Mouse (Mus musculus) intestine, postnatal 0 days (tissue): ENCODE data around the gene Eif4a3. TPM values are rescaled to one million over a fixed set of nuclear protein-coding genes. Genes with fewer than 3 reads are reported as not detected.

Experiments used
- ATAC-seq: fragments of 200-750 bp; cut with Nextera tagmentation; 2 replicates; pipeline ENCODE4 v1.8.0; 2017; ENCODE audit warnings: mild to moderate bottlenecking, moderate TSS enrichment, moderate library complexity
- H3K27ac ChIP-seq: fragments of 300-500 bp; sonication (generic); 2 replicates; pipeline ENCODE4 v1.5.1; 2014; ENCODE audit warnings: mild to moderate bottlenecking, low read depth, low read length, moderate library complexity
- H3K27me3 ChIP-seq: fragments of 300-500 bp; sonication (generic); replicated peaks from 2 replicates; pipeline ENCODE4 v1.6.1; 2014; ENCODE audit warnings: low read length, mixed read lengths; ENCODE audit not compliant: control insufficient read depth, insufficient read depth
- H3K36me3 ChIP-seq: fragments of 300-500 bp; sonication (generic); 2 replicates; pipeline ENCODE4 v1.6.1; 2014; ENCODE audit warnings: mild to moderate bottlenecking, moderate library complexity; ENCODE audit not compliant: control insufficient read depth, insufficient read depth
- H3K4me1 ChIP-seq: fragments of 300-500 bp; sonication (generic); replicated peaks from 2 replicates; pipeline ENCODE4 v1.6.1; 2014; ENCODE audit warnings: antibody characterized with exemption, low read length, mixed read lengths; ENCODE audit not compliant: control insufficient read depth, insufficient read depth
- H3K4me2 ChIP-seq: fragments of 300-500 bp; sonication (generic); replicated peaks from 2 replicates; pipeline ENCODE4 v1.6.1; 2014; ENCODE audit warnings: low read depth, mild to moderate bottlenecking, moderate library complexity
- H3K4me3 ChIP-seq: fragments of 300-500 bp; sonication (generic); 2 replicates; pipeline ENCODE4 v1.5.1; 2014; ENCODE audit warnings: low read depth, low read length
- H3K9ac ChIP-seq: fragments of 300-500 bp; sonication (generic); 2 replicates; pipeline ENCODE4 v1.6.1; 2014; ENCODE audit warnings: mild to moderate bottlenecking, low read depth, low read length
- H3K9me3 ChIP-seq: fragments of 300-500 bp; sonication (generic); 2 replicates; pipeline ENCODE4 v1.6.1; 2016; ENCODE audit warnings: mixed run types; ENCODE audit not compliant: control insufficient read depth
- CTCF ChIP-seq: sonication (generic); IDR thresholded peaks from 2 replicates; pipeline ENCODE4 v1.5.1; 2016; ENCODE audit warnings: low read depth, mild to moderate bottlenecking, control low read depth, antibody characterized with exemption, moderate library complexity
- WGBS: fragments of 180-500 bp; shearing (Covaris S2); extraction: QIAGEN DNeasy Blood & Tissue Kit; methylation state at CpG from one replicate; pipeline ENCODE4 v1.1.7; 2014; 5-methylcytosine and 5-hydroxymethylcytosine counted together
- polyA plus RNA-seq: library from polyadenylated mRNA; unstranded; fragments of >200 nt; fragmentation: Nextera tagmentation; extraction: Ambion mirVana; gene quantifications from 2 replicates; pipeline ENCODE4 v1.2.1, GENCODE M21; 2015

The Eif4a3 gene
- polyA plus RNA-seq, 1 experiment from 2014 or later, result 162 TPM

GRCm38 (mm10) chr11:119338271-119339059 is 38.6 kb upstream of the Eif4a3 start:
- peaks cover 16% of the 10 kb centered on the region; the same call in 1 of the 2 replicates for H3K36me3 ChIP-seq
- no peaks in the 10 kb centered on the region for H3K9me3 ChIP-seq
- H3K9ac ChIP-seq, result no peak overlapping the region
- ATAC-seq, result no peak
- no peaks in the 10 kb centered on the region for H3K27me3 ChIP-seq
- no peaks in the 10 kb centered on the region for H3K4me1 ChIP-seq
- no peak overlapping the region for H3K27ac ChIP-seq
- no peak overlapping the region for H3K4me3 ChIP-seq
- 83% methylated on average over 10 of the region's 10 CpGs for WGBS
- no peak for TF ChIP-seq CTCF
- no peak overlapping the region for H3K4me2 ChIP-seq

GRCm38 (mm10) chr11:119331970-119332369 is 32.1 kb upstream of the Eif4a3 start:
- Histone ChIP-seq H3K27ac (no peak overlapping the region), H3K9ac (no peak overlapping the region), H3K9me3 (no peaks in the 10 kb centered on the region), H3K4me3 (no peak overlapping the region), H3K4me2 (no peak overlapping the region), H3K27me3 (no peaks in the 10 kb centered on the region), H3K36me3 (peaks cover 21% of the 10 kb centered on the region), H3K4me1 (no peaks in the 10 kb centered on the region)
- peak; percentile 39 for TF ChIP-seq CTCF
- no peak for ATAC-seq
- 31% methylated on average over 3 of the region's 3 CpGs for WGBS

- no peak for ATAC-seq
- Histone ChIP-seq H3K36me3 (peaks cover 33% of the 10 kb centered on the region), H3K4me1 (no peaks in the 10 kb centered on the region), H3K4me3 (no peak overlapping the region), H3K27ac (no peak overlapping the region), H3K27me3 (no peaks in the 10 kb centered on the region), H3K9me3 (no peaks in the 10 kb centered on the region), H3K4me2 (no peak overlapping the region), H3K9ac (no peak overlapping the region)
- TF ChIP-seq CTCF, result no peak
- WGBS, result 58% methylated on average over 4 of the region's 4 CpGs
These were observed 30.7 kb upstream of the Eif4a3 start for GRCm38 (mm10) chr11:119330592-119330991.

- TF ChIP-seq CTCF, result peak; percentile 57
- Histone ChIP-seq H3K4me1 (no peaks in the 10 kb centered on the region), H3K4me3 (no peak overlapping the region), H3K27ac (no peak overlapping the region), H3K4me2 (no peak overlapping the region), H3K27me3 (no peaks in the 10 kb centered on the region), H3K9me3 (no peaks in the 10 kb centered on the region), H3K9ac (no peak overlapping the region), H3K36me3 (peaks cover 45% of the 10 kb centered on the region)
- no peak for ATAC-seq
- WGBS, result 78% methylated on average over 1 of the region's 1 CpGs
These were observed 25.2 kb upstream of the Eif4a3 start for GRCm38 (mm10) chr11:119325068-119325467.

- H3K27ac ChIP-seq, result no peak overlapping the region
- 74% methylated on average over 13 of the region's 13 CpGs for WGBS
- H3K27me3 ChIP-seq, result no peaks in the 10 kb centered on the region
- H3K9me3 ChIP-seq, result no peaks in the 10 kb centered on the region
- H3K4me2 ChIP-seq, result no peak overlapping the region
- no peak for ATAC-seq
- peaks cover 42% of the 10 kb centered on the region for H3K36me3 ChIP-seq
- TF ChIP-seq CTCF, result no peak
- H3K4me3 ChIP-seq, result no peak overlapping the region
- H3K9ac ChIP-seq, result no peak overlapping the region
- H3K4me1 ChIP-seq, result no peaks in the 10 kb centered on the region
These were observed 22.6 kb upstream of the Eif4a3 start for GRCm38 (mm10) chr11:119322521-119322920.

GRCm38 (mm10) chr11:119316720-119317119 is 16.8 kb upstream of the Eif4a3 start:
- Histone ChIP-seq H3K4me3 (no peak overlapping the region), H3K27ac (no peak overlapping the region), H3K36me3 (0 out of 2 replicates have a peak, but pooled peaks cover 13% of the 10 kb centered on the region), H3K9me3 (no peaks in the 10 kb centered on the region), H3K4me2 (no peak overlapping the region), H3K27me3 (no peaks in the 10 kb centered on the region), H3K4me1 (no peaks in the 10 kb centered on the region), H3K9ac (no peak overlapping the region)
- ATAC-seq, result no peak
- 80% methylated on average over 4 of the region's 4 CpGs for WGBS
- no peak for TF ChIP-seq CTCF
